Mouse (Mus musculus) MEL (cell line): Measurements from ENCODE around the gene Epb41l5. TPM values are rescaled to one million over a fixed set of nuclear protein-coding genes. Genes with fewer than 3 reads are reported as not detected.

Source experiments
- DNase-seq: peaks from one replicate; pipeline ENCODE4 v3.0.0; 2011; ENCODE audit warnings: low read depth, low spot score
- H3K27ac ChIP-seq: 2 replicates; pipeline ENCODE4 v1.5.1; 2012; ENCODE audit warnings: low read depth, mild to moderate bottlenecking, control low read depth, low read length, moderate library complexity; ENCODE audit not compliant: control insufficient read depth
- H3K27me3 ChIP-seq, 2 experiments: fragments of 150-350 bp in 1 of 2; sonication (generic) in 1 of 2; 2 replicates each; pipeline ENCODE4 v1.6.1; 2012; ENCODE audit warnings: low read length in 2 of 2, mild to moderate bottlenecking in 2 of 2, improper control_type of control experiment in 1 of 2, moderate library complexity in 1 of 2; ENCODE audit not compliant: insufficient read depth in 2 of 2, control insufficient read depth in 1 of 2
- H3K36me3 ChIP-seq, 2 experiments: 2 replicates each; pipeline ENCODE4 v1.6.1; 2012 to 2014; ENCODE audit warnings: low read length in 2 of 2, improper control_type of control experiment in 1 of 2, inconsistent platforms in 1 of 2, mild to moderate bottlenecking in 1 of 2; ENCODE audit not compliant: insufficient read depth in 2 of 2, control insufficient read depth in 1 of 2
- H3K4me1 ChIP-seq, 2 experiments: fragments of 150-350 bp in 1 of 2; sonication (generic) in 1 of 2; 2 replicates each; pipeline ENCODE4 v1.6.1; 2012; ENCODE audit warnings: low read length in 2 of 2, improper control_type of control experiment in 1 of 2, mild to moderate bottlenecking in 1 of 2; ENCODE audit not compliant: insufficient read depth in 2 of 2, control insufficient read depth in 1 of 2
- H3K4me3 ChIP-seq, 2 experiments: fragments of 150-350 bp in 1 of 2; sonication (generic) in 1 of 2; 2 replicates each; pipeline ENCODE4 v1.5.1; 2012; ENCODE audit warnings: low read depth in 2 of 2, low read length in 2 of 2, mild to moderate bottlenecking in 2 of 2, moderate library complexity in 2 of 2, control low read depth in 1 of 2, improper control_type of control experiment in 1 of 2; ENCODE audit not compliant: control insufficient read depth in 1 of 2, insufficient read depth in 1 of 2
- H3K79me2 ChIP-seq: 2 replicates; pipeline ENCODE4 v1.6.1; 2012; ENCODE audit warnings: mild to moderate bottlenecking, low read length, moderate library complexity; ENCODE audit not compliant: control insufficient read depth, poor library complexity, insufficient read depth
- H3K9ac ChIP-seq: 2 replicates; pipeline ENCODE4 v1.6.1; 2012; ENCODE audit warnings: low read depth, mild to moderate bottlenecking, control low read depth, low read length, moderate library complexity; ENCODE audit not compliant: control insufficient read depth, poor library complexity, severe bottlenecking
- H3K9me3 ChIP-seq: fragments of 150-350 bp; sonication (generic); replicated peaks from 2 replicates; pipeline ENCODE4 v1.6.1; 2012; ENCODE audit warnings: mild to moderate bottlenecking, low read length, improper control_type of control experiment, moderate library complexity; ENCODE audit not compliant: insufficient read depth
- E2F4 ChIP-seq: IDR thresholded peaks from 2 replicates; pipeline ENCODE4 v1.6.1; 2011; ENCODE audit warnings: low read depth, low read length, improper control_type of control experiment, borderline replicate concordance
- EP300 ChIP-seq, 2 experiments: IDR thresholded peaks; 2 replicates each; pipeline ENCODE4 v1.6.1; 2011; ENCODE audit warnings: improper control_type of control experiment in 2 of 2, low read length in 2 of 2, low read depth in 1 of 2, mild to moderate bottlenecking in 1 of 2
- GABPA ChIP-seq: IDR thresholded peaks from 2 replicates; pipeline ENCODE4 v1.6.1; 2012; ENCODE audit warnings: low read depth, mild to moderate bottlenecking, inconsistent platforms, low read length, improper control_type of control experiment, moderate library complexity
- MAX ChIP-seq: IDR thresholded peaks from 2 replicates; pipeline ENCODE4 v1.6.1; 2011; ENCODE audit warnings: low read length, improper control_type of control experiment
- MXI1 ChIP-seq: IDR thresholded peaks from 2 replicates; pipeline ENCODE4 v1.6.1; 2011; ENCODE audit warnings: mild to moderate bottlenecking, low read depth, low read length, improper control_type of control experiment
- MYC ChIP-seq: IDR thresholded peaks from 2 replicates; pipeline ENCODE4 v1.6.1; 2011; ENCODE audit warnings: low read depth, mild to moderate bottlenecking, low read length, improper control_type of control experiment, moderate library complexity
- NRF1 ChIP-seq: IDR thresholded peaks from 2 replicates; pipeline ENCODE4 v1.6.1; 2014; ENCODE audit warnings: low read depth, mild to moderate bottlenecking, inconsistent platforms, low read length, improper control_type of control experiment, moderate library complexity; ENCODE audit not compliant: poor library complexity, insufficient read depth, severe bottlenecking
- POLR2A ChIP-seq, 2 experiments: IDR thresholded peaks; 2 replicates each; pipeline ENCODE4 v1.6.1; 2011 to 2012; ENCODE audit warnings: low read length in 2 of 2, mild to moderate bottlenecking in 2 of 2, control low read depth in 1 of 2, improper control_type of control experiment in 1 of 2, low read depth in 1 of 2, moderate library complexity in 1 of 2; ENCODE audit not compliant: control insufficient read depth in 1 of 2, insufficient read depth in 1 of 2, poor library complexity in 1 of 2
- POLR2AphosphoS2 ChIP-seq: IDR thresholded peaks from 2 replicates; pipeline ENCODE4 v1.6.1; 2011; ENCODE audit warnings: low read length, improper control_type of control experiment
- POLR2AphosphoS5 ChIP-seq: IDR thresholded peaks from 2 replicates; pipeline ENCODE4 v1.6.1; 2012; ENCODE audit warnings: low read depth, borderline replicate concordance, mild to moderate bottlenecking, inconsistent platforms, low read length, moderate library complexity, mixed read lengths
- RCOR1 ChIP-seq: IDR thresholded peaks from 2 replicates; pipeline ENCODE4 v1.6.1; 2012; ENCODE audit warnings: low read depth, mild to moderate bottlenecking, inconsistent platforms, low read length, improper control_type of control experiment
- TAL1 ChIP-seq: IDR thresholded peaks from 2 replicates; pipeline ENCODE4 v1.6.1; 2012; ENCODE audit warnings: mild to moderate bottlenecking, inconsistent platforms, low read length, moderate library complexity, mixed read lengths
- TBP ChIP-seq: IDR thresholded peaks from 2 replicates; pipeline ENCODE4 v1.8.0; 2011; ENCODE audit warnings: low read depth, low read length, improper control_type of control experiment
- UBTF ChIP-seq: IDR thresholded peaks from 2 replicates; pipeline ENCODE4 v1.6.1; 2012; ENCODE audit warnings: low read depth, mild to moderate bottlenecking, inconsistent platforms, low read length, improper control_type of control experiment, moderate library complexity, borderline replicate concordance; ENCODE audit not compliant: insufficient read depth
- USF2 ChIP-seq, 2 experiments: IDR thresholded peaks; 2 replicates each; pipeline ENCODE4 v1.6.1; 2011 to 2012; ENCODE audit warnings: improper control_type of control experiment in 2 of 2, low read length in 2 of 2, borderline replicate concordance in 1 of 2, inconsistent platforms in 1 of 2, low read depth in 1 of 2, mild to moderate bottlenecking in 1 of 2; ENCODE audit not compliant: insufficient read depth in 1 of 2
- ZC3H11A ChIP-seq: IDR thresholded peaks from 2 replicates; pipeline ENCODE4 v1.6.1; 2012; ENCODE audit warnings: low read depth, mild to moderate bottlenecking, inconsistent platforms, low read length, improper control_type of control experiment
- ZKSCAN1 ChIP-seq: IDR thresholded peaks from 2 replicates; pipeline ENCODE4 v1.6.1; 2012; ENCODE audit warnings: low read depth, mild to moderate bottlenecking, inconsistent platforms, low read length, improper control_type of control experiment, moderate library complexity
- ZNF384 ChIP-seq: IDR thresholded peaks from 2 replicates; pipeline ENCODE4 v1.6.1; 2012; ENCODE audit warnings: low read depth, mild to moderate bottlenecking, inconsistent platforms, low read length, improper control_type of control experiment
- polyA plus RNA-seq, 2 experiments: library from polyadenylated mRNA; stranded (reverse) in 1 of 2; unstranded in 1 of 2; fragments of >175 nt in 1 of 2; fragments of >200 nt in 1 of 2; gene quantifications; 2 replicates each; pipeline versions ENCODE4 v1.2.1 to v1.2.4; 2012; ENCODE audit warnings: low replicate concordance in 2 of 2, low read depth in 1 of 2; ENCODE audit not compliant: insufficient read length in 2 of 2, insufficient read depth in 1 of 2, missing spikeins in 1 of 2
- total RNA-seq: library from RNA; depleted of rRNA; stranded (reverse); fragments of 300-350 nt; gene quantifications from 2 replicates; pipeline ENCODE4 v1.2.3, GENCODE M21; 2012; rRNA removed

Gene Epb41l5
- total and polyA plus RNA-seq, 3 experiments: 7.0 to 8.8 TPM; not detected in 1

DNA sequence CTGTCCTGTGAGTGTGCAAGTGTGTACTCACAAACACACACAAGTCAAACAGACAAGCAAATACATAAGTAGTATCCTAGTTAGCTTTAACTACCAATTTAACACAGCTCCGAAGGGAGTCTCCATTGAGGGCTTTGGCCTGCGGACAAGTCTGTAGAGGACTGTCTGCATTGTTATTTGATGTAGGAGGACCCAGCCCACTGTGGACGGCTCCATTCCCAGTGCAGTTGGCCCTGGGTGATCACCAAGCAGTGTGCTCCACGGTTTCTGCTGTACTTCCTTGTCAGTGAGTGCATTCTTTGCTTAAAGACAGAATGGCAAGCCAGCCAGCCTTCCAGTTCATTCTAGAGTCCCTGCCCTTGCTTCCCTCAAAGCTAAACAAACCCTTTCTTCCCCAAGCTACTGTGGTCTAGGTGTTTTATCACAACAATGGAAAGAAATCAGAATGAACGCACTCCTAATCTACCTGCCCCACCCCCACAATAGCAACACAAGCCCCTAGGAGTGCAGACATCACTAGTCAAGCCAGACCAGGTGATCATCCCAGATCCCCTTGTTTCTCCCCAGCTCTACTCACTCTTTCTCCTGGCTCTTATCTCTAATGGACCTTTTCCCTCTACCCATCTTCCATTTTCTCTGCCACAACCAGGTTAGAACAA lies 151.3 kb downstream of the Epb41l5 start:
- H3K9me3 ChIP-seq: no peaks in the 10 kb centered on the region
- peaks cover 0 to 7% of the 10 kb centered on the region in 2 experiments; a peak in 2 of 4 replicates for H3K36me3 ChIP-seq
- H3K79me2 ChIP-seq: peaks cover 1% of the 10 kb centered on the region; the same call in 1 of the 2 replicates
- DNase-seq: no peak
- no peak for TF ChIP-seq TAL1
- no peak for TF ChIP-seq EP300 (IDR thresholded peaks at IDR 0.05; ENCODE audit: low read depth in 1 of 2, low read length in 2 of 2)
- TF ChIP-seq E2F4: no peak
- no peak for TF ChIP-seq RCOR1
- no peak for TF ChIP-seq MXI1
- TF ChIP-seq UBTF: no peak
- TF ChIP-seq ZC3H11A: no peak
- TF ChIP-seq POLR2AphosphoS2: no peak
- H3K27me3 ChIP-seq: no peaks in the 10 kb centered on the region
- H3K4me3 ChIP-seq: no peak overlapping the region
- H3K4me1 ChIP-seq: peaks cover 0 to 4% of the 10 kb centered on the region in 2 experiments; a peak in 2 of 4 replicates
- no peak overlapping the region for H3K27ac ChIP-seq
- H3K9ac ChIP-seq: no peak overlapping the region

GRCm38 (mm10) chr1:119495396-119495775 lies 153.4 kb downstream of the Epb41l5 start:
- H3K79me2 ChIP-seq: no peaks in the 10 kb centered on the region
- H3K27ac ChIP-seq: no peak overlapping the region
- H3K27me3 ChIP-seq: no peaks in the 10 kb centered on the region
- no peak overlapping the region for H3K9ac ChIP-seq
- H3K4me3 ChIP-seq: no peak overlapping the region
- H3K9me3 ChIP-seq: no peaks in the 10 kb centered on the region
- peaks cover 0 to 5% of the 10 kb centered on the region in 2 experiments; a peak in 2 of 4 replicates for H3K36me3 ChIP-seq
- DNase-seq: no peak
- peaks cover 0 to 6% of the 10 kb centered on the region in 2 experiments; a peak in 2 of 4 replicates for H3K4me1 ChIP-seq
- no peak for TF ChIP-seq NRF1
- TF ChIP-seq MAX: no peak
- no peak for TF ChIP-seq POLR2AphosphoS2
- TF ChIP-seq ZNF384: no peak
- no peak for TF ChIP-seq TBP
- no peak for TF ChIP-seq MYC
- TF ChIP-seq EP300 (IDR thresholded peaks at IDR 0.05; ENCODE audit: low read depth in 1 of 2, low read length in 2 of 2): no peak
- TF ChIP-seq POLR2AphosphoS5: no peak
- no peak for TF ChIP-seq USF2 (IDR thresholded peaks at IDR 0.05; ENCODE audit: borderline replicate concordance in 1 of 2, insufficient read depth in 1 of 2, low read depth in 1 of 2, low read length in 2 of 2)
- no peak for TF ChIP-seq ZKSCAN1
- no peak for TF ChIP-seq GABPA
- no peak for TF ChIP-seq POLR2A (IDR thresholded peaks at IDR 0.05; ENCODE audit: control insufficient read depth in 1 of 2, insufficient read depth in 1 of 2, low read depth in 1 of 2, low read length in 2 of 2, poor library complexity in 1 of 2)

Other genes with a start within 250 kb of the Epb41l5 start
- gene Inhbb, start 226.8 kb downstream of the Epb41l5 start, total RNA-seq: not detected in 2 replicates
- gene Inhbb, start 226.8 kb downstream of the Epb41l5 start, polyA plus RNA-seq: not detected
- 26.2 and 28.0 TPM in 2 replicates for gene Ralb, start 144.2 kb downstream of the Epb41l5 start, total RNA-seq
- gene Ralb, start 144.2 kb downstream of the Epb41l5 start, polyA plus RNA-seq: 10 to 100 TPM in 1 of 2 experiments, not detected in 1; 45.1 TPM
- 19.7 and 25.2 TPM in 2 replicates for gene Tmem185b, start 122.8 kb downstream of the Epb41l5 start, total RNA-seq
- gene Tmem185b, start 122.8 kb downstream of the Epb41l5 start, polyA plus RNA-seq: 10 to 100 TPM in 1 of 2 experiments, not detected in 1; 35.8 TPM
- 8.7 and 9.5 TPM in 2 replicates for gene Ptpn4, start 188.6 kb upstream of the Epb41l5 start, total RNA-seq
- gene Ptpn4, start 188.6 kb upstream of the Epb41l5 start, polyA plus RNA-seq: 100 to 1,000 TPM in 1 of 2 experiments, 1 to 10 TPM in 1; 6.2 to 527 TPM